Mouse (Mus musculus) spleen, embryonic (tissue): ENCODE data around the gene Gm17509.
"Not testable (repeated sequence)": the region's sequence is repeated elsewhere in the genome, so short reads cannot be mapped to it uniquely, and the experiment has no call there.

Experiments
- CTCF ChIA-PET: fragments of 350-600 bp; sonication (Branson Sonifier 250); formaldehyde crosslinking; loops from one replicate; lab custom pipeline; 2022; lab: Charles Lee

Gm17509 gene

GRCm38 (mm10) chr13:117211386-117211875 lies 9.4 kb downstream of the Gm17509 start:
- CTCF ChIA-PET, result interaction anchor here (0.6 kb wide), 1 partner anchor 53 kb away, joined by 3 read pairs; no protein-coding TSS in a partner anchor

DNA sequence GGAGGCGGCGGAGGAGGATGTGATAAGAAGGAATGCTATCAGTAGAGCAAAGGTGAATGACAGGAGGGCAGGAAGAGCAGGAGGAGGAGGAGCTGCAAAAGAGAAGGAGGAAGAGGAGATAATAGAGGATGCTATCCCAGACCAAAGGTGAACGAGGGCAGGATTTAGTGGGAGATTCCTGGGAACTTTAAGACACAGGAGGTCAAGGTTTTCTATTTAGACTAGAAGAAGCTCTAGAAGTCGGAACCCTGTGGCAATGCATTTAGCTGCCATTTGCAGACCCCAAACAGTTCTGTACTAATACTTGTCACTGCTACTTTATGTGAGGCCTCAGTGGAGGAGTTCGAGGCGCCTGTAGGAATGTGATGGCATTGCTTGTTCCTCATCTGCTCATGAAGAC lies 12.6 kb downstream of the Gm17509 start, which contains the start of gene Emb:
Gene Emb (plus strand): TSS at position 301 of the 400 bp plus-strand sequence.
- CTCF ChIA-PET, result no interaction called here

GRCm38 (mm10) chr13:117206066-117206465 lies 14.8 kb downstream of the Gm17509 start:
- CTCF ChIA-PET, result no interaction called here

DNA sequence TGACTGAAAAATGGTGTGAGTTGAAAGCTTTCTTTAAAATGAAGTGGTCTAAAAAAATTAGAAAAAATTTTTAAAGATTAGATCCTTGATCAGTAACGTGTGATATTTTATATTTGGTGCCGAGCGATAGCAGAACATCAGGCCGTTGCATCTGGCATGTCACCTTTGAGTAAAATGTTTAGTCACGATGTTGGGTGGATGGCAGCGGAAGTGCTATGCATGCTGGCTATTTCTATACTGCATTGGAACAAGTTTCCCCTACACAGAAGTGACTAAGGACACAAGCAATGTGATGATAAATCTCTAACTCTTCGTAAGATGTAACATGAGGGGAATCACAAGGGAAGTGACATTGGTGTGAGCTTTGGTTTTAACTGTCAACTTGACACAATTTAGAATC lies 16.2 kb downstream of the Gm17509 start:
- CTCF ChIA-PET, result no interaction called here

- CTCF ChIA-PET, result interaction anchor here (0.7 to 1.1 kb wide), 6 partner anchors 13 to 86 kb away, joined by 3 to 6 read pairs (median 3); no protein-coding TSS in a partner anchor
Measured at GRCm38 (mm10) chr13:117202755-117203471, 18.0 kb downstream of the Gm17509 start.

GRCm38 (mm10) chr13:117198402-117199083 lies 22.3 kb downstream of the Gm17509 start:
- CTCF ChIA-PET, result interaction anchor here (0.6 to 2.0 kb wide), 3 partner anchors 25 to 90 kb away, joined by 3 to 7 read pairs (median 6); no protein-coding TSS in a partner anchor

GRCm38 (mm10) chr13:117197666-117198065 lies 23.2 kb downstream of the Gm17509 start:
- CTCF ChIA-PET, result interaction anchor here (2.0 kb wide), 1 partner anchor 91 kb away, joined by 7 read pairs; no protein-coding TSS in a partner anchor

- CTCF ChIA-PET, result interaction anchor here (0.7 to 1.0 kb wide), 2 partner anchors 46 to 91 kb away, joined by 3 to 5 read pairs; no protein-coding TSS in a partner anchor
Measured at GRCm38 (mm10) chr13:117195569-117196495, 25.0 kb downstream of the Gm17509 start.

- CTCF ChIA-PET, result no interaction called here
Measured at GRCm38 (mm10) chr13:117193422-117193983, 27.4 kb downstream of the Gm17509 start.

DNA sequence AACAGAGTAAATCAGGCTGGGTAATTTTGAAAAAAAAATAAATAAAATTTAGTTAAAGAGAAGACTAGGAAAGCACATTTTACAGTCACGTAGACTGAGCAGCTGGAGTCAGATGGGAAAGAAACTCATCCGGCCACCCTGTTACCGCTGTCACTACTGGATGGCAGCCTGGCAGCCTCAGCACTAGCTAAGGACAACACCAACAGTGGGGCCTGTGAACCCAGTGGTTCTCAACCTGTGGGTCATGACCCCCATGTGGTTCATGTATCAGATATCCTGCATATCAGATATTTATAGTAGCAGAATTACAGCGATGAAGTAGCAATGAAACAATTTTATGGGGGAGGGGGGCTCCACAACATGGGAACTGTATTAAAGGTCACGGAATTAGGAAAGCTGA lies 28.7 kb downstream of the Gm17509 start:
- CTCF ChIA-PET, result interaction anchor here (0.6 kb wide), 1 partner anchor 1084 kb away, joined by 5 read pairs; no protein-coding TSS in a partner anchor

DNA sequence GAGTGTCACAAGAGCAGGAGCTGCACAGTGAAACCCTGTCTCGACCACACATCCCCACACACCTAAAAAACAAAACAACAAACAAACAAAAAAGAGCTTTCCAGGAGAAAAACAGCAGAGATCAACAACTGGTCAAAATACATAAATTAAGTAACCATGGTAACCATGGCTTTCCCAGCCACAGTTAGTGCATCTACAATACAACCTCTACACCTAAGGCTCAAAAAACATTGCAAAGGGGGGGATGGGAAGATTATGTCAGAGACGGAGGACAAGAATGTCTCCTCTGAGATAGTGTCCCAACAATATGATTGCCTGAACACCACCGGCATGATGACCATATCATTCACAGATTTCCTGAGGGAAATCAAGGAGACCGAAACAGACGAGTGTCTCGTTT lies 35.5 kb downstream of the Gm17509 start:
- CTCF ChIA-PET, result no interaction called here

- CTCF ChIA-PET, result no interaction called here
Measured at GRCm38 (mm10) chr13:117183288-117183687, 37.6 kb downstream of the Gm17509 start.

GRCm38 (mm10) chr13:117180912-117181311 lies 40.0 kb downstream of the Gm17509 start:
- CTCF ChIA-PET, result not testable (repeated sequence)
